Mouse (Mus musculus) testis, postnatal 10 days (tissue): ENCODE data around the gene Fam118b.

Experiments used
- DNase-seq: peaks from one replicate; pipeline ENCODE4 v3.0.0; 2021; ENCODE audit warnings: low spot score

Fam118b gene

DNA sequence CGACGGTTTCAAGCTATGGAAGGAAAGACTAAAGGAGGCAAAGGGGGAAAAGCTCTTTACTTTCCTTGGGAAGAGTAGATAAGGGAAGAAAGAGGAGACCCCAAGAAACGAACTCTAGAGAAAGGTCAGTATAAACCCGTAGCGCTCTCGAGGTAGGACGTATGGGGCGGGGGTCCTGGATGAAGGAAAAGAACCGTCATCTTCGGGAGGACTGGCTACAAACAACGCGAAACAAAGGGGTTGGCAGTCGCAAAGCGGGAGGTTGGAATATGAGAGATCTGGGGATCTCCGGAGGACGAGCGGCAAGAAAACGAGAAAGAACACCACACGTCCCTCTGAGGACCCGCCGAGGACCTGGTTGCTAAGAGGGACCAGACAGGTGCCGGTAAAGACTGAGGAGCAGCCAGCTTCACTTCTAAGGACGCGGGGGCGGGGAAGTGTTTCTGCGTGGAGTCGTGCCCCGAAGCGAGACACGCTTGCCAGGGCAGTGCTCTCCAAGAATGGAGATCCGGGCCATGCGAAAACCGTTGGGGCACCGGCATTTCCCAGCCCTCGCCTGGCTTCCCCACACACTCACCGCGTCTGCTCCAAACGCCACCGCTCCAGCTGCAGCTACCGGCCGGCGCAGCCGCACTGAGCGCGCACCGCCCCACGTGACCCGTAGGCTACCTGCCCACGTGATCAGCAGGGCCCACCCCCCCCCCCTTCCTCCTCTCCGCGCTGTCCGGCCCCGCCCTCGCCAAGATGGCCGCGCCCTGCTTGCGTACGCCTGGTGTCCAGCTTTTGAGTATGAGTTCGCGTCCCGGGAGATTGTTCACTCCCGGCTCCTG, at the start of gene Fam118b, which contains the start of gene Rpusd4:
Fam118b (minus strand) TSS at position 660 of the 830 bp plus-strand sequence.
Rpusd4 (plus strand) TSS at position 720 of the 830 bp plus-strand sequence.
- DNase-seq = peak; percentile 95

DNA sequence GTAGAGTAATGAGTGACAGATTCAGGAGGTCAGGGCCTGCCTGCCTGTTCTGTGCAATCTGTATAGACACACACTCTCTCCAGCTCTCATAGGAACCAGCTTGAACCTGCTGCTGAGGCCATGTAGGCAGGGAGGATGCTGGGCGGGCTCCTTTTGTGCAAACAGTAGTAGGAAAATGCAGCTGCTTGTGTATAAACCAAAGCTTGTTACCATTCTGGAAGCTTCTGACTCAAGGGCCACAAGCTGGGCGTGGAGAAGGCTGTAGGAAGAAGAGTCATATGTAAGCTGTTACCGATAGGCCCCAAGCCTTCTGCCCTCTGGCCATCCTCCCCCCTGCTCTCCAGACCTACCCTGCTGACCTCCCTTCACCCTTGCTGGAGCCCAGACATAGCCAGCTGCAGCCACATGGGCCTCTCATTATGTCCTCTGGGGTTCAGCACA, 49.2 kb upstream of the Fam118b start:
- no peak for DNase-seq

DNA sequence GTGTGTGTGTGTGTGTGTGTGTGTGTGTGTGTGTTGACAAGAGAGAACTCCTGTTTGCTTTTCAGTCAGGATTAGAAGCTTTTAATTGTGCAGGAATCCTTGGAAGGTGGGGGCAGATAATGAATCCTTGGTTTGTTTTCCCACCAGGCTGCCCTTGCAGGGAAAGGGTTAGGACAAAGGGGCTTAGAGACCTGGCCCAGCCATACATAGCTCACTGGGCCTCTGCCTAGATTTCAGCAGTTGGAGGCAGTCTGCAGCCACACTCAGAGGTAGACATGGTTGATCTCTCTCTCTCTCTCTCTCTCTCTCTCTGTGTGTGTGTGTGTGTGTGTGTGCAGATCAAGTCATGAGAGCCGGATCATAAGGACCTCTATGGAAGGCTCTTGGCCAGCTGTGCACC, 46.6 kb upstream of the Fam118b start:
- DNase-seq = no peak

DNA sequence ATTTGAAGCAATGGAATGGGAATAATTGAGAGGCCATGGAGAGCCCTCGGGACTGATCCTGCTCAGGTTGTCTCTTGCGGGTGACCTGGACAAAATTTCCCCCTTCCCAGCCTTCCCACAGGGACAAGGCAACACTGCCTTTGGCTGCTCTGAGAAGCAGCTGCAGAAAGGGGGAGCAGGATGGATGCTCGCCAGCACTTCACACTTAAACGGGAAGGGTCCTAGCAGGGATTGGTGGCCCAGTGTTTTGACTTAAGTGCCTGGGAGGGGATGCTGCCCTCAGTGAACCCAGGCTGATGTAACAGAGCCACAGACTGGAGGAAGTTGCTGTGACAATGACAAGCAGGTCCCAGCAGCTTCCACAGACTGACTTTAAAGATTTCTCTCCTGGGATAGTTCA, 46.0 kb upstream of the Fam118b start:
- DNase-seq = no peak

DNA sequence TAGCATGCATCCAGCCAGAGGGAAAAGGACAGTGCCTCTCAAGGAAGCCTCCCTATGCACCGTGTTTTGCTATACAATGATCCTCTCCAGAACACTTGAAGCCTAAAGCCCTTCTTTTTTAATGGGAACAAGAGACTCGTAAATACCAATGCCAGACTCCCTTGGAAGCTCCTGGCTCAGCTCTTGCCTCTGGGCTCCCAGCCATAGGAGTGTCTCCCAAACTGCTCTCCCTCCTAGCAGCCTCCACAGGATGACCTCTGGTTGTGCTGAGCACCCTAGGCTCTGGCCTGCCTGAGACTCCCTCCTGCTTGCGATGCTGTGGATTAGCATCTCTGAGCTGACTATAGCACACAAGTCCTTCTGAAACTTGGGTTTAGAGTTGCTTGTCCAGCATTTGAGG, 44.9 kb upstream of the Fam118b start:
- DNase-seq = peak; percentile 69

DNA sequence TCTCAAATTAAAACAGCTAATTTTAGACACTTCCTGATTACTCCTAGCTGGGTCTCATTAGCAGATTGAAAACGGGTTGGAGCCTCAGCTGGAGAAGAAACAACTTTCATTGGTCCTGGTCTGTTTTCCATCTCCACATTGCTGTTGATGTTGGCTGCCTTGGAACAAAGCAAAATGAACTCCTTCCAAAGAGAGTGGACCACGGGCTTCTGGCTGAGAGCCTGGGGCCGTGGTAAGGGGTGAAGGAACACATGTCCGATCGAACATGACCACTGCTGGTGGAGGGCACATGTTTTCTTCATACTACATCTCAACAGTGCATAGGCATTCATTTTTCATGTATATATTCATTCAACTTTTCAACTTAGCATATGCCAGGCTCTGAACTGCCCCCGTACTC, 42.8 kb upstream of the Fam118b start:
- DNase-seq = no peak

DNA sequence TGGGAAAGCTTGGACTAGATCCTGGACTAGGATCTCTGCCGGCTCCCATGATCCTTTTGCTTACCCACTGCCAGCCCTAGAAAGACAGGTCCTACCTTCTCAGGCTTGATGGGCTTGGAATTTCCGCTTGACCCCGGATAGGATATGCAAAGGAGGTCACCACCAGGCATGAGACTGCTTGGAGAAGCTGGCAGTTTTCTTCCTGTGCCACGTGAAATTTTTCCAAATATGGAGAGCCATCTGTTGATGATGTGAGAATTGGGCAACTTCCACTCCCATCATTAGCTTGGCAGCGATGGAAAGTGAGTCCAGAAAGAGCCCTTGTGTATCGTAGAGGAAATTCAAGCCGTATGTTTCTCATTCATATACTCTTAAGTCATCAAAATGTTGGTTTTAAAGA, 39.9 kb upstream of the Fam118b start:
- no peak for DNase-seq

DNA sequence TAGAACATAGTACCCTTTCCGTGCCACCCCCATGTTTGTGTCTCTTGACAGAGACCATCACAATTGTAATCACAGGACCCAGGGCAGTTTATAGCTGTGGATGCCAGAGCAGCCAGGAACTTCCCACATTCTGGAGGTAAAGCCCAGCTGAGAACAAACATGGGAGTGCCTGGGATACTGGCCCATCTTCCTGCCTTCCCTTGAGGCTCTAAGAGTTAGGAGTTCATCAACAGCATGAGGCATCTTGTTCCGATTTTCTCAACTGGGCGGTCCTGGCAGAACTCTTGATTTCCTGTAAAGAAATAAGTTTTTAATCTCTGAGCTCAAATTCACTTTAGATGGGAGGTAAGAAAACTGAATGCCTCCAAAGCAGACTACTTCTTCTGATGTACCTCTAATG, 34.6 kb upstream of the Fam118b start:
- DNase-seq = no peak

DNA sequence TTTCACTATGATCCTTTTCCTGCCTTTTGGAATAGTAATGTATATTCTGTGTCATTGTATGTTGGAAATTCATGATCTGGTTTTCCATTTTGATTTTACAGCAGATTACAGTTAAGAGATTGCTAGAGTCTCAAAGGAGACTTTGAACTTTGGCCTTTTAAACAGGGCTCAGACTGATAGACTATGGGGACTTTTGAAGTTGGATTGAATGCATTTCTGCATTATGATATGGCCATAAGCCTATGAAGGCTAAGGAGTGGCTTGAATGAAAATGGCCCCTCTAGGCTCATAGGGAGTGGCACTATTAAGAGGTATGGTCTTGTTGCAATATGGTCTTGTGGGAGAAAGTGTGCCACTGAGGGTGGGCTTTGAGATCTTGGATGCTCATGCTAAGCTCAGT, 30.2 kb upstream of the Fam118b start:
- no peak for DNase-seq

DNA sequence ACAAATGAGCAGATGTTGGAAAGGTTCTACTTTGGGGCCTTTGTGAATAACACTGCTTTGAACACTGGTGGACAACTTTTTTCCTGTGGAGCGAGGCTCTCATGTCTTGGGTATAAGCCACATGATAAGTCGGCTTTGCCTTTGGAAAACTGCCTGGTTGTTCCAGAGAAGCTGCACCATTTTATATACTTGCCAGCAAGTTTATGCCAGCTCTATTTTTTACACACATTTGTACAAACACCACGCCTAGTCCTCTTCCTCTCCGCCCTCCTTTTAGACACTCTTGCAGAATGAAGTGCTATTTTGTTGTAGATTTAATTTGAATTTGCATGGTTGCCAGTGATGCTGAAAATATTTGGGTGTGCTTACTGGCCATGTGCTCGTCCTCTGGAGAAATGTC, 25.9 kb upstream of the Fam118b start:
- DNase-seq = no peak

DNA sequence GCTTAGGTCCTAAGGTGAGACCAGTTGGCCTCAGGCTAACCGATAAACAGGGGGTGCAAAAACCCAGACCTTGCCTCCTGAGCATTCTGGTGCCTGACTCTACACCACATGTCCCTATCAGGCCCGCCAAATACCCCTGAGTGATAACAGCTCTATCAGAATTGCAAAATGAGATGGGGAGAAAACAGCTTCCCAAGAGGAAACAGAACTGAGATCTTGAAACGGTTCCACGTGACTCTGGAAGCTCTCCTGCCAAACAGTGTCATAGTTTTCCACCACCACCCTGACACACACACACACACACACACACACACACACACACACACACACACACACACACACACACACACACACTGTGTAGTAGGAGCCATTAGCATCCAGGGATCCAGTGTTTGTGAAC, 23.3 kb upstream of the Fam118b start:
- DNase-seq = no peak

DNA sequence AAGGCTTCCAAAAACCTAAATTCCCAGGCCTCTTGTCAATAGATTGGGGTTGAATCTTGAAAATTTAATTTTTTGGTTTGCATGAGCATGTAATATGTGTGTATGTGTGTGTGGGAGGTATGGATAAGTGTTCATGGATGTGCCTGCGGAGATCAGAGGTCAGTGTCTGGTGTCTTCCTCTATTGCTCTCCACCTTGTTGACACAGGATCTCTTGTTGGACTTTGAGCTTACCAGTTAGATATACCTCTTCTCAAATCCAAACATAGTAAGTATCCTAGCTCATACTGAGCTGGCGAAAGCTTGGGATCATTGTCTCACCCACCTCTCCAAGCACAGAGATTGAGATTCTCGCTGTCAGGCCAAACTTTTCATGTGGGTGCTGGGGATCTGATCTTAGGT, 22.8 kb upstream of the Fam118b start:
- DNase-seq = no peak

DNA sequence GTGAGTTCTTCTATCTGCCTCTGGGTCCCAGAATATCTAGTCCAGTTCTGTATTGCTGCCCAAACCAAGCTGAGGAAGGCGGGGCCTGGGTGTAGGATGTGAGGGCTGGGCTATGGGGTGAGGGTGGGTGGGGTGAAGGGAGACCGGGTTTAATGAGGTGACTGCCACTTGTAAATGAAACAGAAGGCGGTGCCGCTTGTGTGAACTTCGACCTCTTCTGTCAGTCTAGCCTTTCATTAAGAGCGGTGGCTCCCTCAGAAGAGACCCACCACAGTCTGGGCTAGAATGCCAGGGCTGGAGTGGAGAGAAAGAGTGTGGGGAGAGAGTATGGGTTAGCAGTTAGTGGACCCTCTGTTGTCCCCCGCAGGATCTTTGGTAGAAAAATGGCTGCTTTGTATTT, 22.4 kb upstream of the Fam118b start:
- DNase-seq = no peak

DNA sequence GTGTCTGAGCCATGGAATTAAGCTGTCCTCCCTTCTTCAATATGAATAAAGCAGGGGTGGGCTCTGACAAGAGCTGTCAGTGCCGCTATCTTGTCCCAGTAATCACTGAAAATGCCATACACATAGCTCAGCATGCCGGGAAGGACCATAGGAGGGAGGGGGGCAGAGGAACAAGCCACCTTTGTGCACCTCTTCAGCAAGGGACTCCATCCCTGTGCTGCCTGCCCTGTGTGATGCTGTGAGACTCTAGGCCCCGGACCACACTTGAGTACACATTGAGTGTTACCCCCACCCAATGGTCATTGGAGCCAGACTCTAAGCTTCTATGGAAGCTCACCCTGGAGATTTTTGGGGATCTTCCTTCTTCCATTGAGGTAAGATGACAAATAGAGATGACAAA, 18.7 kb upstream of the Fam118b start:
- no peak for DNase-seq

DNA sequence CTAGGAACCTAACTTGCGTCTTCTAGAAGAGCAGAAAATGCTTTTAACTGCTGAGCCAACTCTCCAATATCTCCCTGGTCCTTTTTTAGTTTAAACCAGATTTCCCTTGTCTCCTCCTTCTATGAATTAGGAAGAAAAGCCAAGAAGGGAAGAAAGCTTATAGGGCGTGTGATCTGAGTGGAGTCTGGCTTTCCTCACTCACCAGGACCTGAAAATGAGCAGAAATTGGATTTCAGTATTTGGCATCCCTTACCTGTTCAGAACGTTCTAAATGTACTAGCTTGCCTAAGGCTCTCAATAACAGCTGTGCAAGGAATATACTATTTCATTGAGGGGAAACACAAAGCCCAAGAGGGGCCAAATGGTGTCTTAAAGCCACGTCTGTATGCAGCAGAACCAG, 16.7 kb upstream of the Fam118b start:
- no peak for DNase-seq

DNA sequence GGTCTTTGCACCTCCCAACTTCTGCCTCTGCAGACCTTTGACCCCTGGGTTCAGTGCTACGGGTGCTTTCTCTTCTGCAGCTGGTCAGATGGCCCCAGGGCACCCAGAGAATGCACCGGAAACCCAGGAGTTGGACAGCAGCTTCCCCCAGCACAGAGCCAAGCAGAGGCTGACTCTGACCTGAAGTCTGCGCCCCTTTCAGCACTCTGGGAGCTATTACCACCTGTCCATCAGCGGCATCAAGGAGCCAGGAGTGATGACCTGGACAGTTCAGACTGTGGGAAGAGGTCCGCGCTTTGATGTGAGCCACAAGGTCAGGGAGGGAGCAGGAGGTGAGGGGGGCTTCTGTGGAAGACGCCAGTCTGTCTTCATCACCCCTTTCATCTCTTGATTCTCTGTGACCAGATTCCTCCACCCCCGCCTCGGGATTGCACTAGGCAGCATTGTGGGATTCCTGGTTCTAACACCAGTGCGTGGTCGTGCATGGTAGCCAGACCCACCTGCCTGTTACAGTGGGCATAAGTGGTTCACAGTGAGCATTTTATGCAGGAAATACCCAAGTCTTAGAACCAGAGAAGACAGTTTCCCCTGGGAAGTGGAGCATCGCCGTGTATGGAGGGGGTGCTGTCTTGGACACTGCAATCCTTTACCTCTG, 15.9 kb upstream of the Fam118b start:
- DNase-seq = no peak

DNA sequence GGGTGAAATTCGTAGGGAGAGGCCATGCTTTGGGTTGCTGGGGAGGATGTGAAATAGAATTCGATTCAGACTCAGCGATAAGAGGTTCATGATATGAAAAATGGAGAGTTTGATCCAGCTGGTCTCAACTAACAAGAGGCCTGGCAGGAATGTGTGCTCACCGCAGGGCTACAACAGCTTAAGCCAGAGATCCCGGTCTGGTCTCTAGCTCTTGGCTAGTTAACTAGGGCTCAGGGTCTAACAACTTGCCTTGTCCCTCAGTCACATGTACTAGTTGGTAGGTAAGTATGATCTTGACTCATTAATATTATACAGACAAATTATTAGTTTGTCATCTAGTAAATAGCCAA, 15.2 kb upstream of the Fam118b start:
- DNase-seq = no peak

DNA sequence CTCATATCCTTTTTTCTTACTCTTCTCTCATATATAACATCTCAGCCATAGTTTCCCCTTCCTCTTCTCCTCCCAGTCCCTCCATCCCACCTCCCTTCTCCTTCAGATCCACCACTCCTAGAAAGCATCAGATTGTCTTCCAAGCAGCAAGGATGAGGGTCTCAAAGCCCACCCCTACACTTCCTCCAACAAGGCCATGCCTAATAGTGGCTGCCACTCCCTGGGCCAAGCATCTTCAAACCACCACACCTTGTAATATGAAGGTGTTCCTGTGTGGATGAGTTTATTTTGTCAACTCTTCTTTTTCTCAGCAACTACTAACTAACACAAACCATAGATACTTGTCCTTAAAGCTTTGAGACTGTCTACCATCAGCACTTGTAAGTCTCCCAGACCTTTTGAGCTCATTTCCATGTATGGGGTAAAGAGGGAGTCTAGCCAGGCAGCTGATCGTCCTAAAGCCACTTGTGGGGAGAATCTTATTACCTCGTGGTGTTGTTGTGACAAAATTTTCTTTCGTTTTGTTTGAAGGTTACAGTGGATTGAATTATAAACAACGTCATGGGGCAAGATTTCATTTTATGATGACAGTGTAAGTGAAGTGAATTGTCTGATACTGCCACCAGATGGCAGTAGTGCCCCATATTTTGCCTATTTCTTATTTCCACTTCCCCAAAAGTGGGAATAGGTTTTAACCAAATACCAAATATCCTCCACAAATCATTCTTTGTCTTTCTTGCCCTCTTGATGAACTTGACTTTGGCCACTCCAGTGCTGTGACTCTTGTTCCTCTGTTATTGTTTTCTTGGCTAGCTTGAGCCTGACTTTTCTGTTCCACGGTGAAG, 14.6 kb upstream of the Fam118b start:
- peak; percentile 65 for DNase-seq

DNA sequence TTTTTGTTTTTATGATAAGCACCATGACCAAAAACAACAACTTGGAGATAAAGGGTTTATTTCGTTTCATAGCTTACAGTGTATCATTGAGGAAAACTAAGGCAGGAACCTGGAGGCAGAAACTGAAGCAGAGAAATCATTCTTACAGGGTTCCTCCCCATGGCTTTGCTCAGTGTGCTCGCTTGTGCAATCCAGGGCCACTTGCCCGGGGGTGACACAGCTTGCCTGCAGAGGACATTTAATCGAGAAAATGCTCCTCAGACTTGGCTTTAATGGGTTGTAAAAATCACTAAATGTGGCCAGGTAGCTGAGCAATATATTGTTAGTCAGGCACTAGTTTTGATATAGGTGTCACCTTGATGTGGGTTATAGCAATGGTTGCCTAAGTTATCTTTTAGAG, 10.8 kb upstream of the Fam118b start:
- DNase-seq = no peak

DNA sequence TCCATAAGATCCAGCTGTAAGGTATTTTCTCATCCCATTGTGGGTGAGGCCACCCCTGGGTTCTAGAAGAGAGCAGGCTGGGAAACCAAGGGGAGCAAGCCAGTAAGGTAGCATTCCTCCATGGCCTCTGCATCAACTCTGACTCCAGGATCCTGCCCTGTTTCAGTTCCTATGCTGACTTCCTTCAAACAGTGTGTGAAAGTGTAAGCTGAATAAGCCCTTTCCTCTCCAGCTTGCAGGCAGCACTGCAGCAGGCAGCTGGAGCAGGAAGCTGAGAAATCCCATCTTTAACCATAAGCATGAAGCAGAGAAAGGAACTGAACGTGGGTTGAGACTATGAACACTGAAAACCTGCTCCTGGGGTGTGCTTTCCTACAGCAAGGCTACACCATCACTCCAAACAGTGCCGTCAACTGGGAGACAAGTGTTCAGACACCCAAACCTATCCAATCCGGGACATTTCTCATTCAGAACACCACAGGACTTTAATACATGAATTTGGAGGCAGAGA, 10.3 kb upstream of the Fam118b start:
- no peak for DNase-seq

DNA sequence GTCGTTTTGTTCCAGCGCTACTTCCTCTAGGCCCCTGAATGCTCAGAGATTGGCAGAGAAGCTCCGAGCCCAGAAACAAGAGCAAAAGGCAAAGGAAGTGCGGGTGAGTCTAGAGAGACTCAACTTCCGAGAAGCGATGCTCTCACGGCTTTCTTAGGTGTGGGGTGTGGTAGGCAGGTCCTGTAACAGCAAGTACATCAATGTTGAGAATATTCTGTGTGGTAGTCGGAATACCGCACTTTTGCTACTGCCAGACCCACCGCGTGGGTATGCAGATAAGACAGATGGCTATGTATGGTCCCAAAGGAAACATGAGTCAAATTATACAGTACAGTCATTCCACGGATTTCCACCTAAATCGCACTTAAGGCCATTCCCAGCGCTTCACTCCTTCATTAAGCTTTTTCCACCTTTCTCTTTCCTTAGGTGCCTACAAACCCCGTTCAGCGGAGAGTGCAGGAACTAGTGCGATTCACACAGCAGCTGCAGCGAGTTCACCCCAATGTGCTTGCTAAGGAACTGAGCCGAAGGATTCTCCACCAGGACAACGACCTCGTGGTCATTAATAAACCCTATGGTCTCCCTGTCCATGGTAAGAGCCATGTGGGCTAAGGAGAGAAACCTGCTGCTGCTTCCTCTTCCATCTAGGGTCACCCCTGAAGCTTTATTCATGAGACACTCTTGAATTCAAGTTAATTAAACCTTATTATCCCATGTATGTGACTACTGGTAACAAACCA, 541 bp upstream of the Fam118b start:
- no peak for DNase-seq

DNA sequence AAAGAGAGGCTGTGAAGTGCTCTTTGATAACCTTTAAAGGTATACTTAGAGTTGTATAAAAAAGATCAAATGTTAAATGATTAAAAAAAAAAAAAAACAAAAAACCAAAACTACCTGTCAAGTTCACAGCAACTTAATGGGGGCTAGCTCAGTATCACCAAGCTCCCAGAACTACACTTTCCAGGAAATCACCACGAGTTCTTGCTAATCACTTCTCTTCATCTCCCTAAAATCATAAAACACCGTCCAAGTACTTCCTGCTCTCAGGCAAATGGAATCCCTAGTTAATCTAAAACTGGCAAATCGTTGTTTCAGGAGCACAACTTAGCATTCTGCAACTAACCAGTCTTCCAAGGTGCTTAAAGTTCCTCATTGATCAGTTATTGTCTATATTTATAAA, 3.1 kb downstream of the Fam118b start:
- no peak for DNase-seq
